Mouse (Mus musculus): ENCODE results near the gene Cdc42bpb.

Cdc42bpb gene

DNA sequence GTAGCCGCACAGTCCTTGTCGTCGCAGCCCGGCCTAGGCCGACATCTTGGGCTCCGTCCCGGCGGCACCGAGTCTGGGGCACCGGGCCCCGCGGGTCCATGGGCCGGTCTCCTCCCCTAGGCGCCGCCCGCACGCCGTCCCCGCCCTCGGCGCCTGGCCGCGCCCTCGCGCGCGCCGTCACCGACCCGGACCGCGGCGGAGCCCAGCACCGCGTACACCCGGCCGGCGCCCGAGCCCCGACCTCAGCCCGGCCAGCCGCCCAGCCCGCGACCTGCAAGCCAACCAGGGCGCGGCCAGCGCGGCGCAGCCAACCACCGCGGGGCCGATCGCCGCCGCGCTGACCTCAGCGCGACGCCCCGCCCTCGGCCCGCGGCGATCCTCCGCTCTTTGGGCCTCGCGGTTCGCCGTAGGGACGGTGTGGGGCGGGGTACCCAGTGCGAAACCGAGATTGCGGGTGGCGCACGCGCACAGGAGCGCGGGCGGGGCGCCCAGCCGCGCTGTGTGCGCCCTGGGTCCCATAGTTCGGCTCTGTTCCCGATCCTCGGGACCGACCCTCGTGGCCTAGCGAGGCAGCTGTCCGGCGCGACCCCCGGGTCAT lies at the start of gene Cdc42bpb:
Gene Cdc42bpb (minus strand): TSS at position 343 of the 598 bp plus-strand sequence.
- peak; percentile 98 for DNase-seq (ENCODE audit: low read depth, low spot score)

DNA sequence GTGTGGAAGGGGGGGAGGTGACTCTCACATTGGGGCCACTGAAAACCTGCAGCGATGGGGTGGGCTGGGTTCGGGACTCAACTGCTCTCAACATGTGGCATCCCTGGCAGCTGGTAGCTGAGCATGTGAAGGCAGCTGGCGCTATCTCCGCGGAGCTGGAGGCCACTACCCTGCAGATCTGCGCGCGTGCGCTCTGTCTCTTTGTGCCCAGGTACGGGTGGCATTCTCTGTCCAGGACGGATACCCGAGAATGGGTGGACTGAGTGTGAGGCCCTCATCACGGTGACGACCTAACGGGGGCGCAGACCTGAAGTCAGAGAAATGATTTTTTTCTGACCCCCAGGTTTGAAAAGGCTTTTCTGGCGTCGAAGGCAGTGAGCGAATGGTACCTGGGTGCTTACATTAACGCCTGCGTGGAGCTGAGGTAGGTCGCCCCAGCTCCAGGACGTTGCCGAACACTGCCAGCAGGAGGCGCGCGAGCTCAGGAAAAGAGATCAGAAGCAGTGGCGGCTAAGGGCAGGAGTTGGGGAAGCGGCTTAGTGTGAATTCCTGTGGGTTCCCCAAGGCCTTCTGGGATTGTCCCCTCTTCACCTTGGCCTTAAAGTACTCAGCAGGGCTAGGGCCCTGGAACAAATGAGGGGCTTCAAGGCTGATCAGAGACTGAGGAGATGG lies 48.4 kb upstream of the Cdc42bpb start:
- DNase-seq (ENCODE audit: low read depth, low spot score), result peak; percentile 91

DNA sequence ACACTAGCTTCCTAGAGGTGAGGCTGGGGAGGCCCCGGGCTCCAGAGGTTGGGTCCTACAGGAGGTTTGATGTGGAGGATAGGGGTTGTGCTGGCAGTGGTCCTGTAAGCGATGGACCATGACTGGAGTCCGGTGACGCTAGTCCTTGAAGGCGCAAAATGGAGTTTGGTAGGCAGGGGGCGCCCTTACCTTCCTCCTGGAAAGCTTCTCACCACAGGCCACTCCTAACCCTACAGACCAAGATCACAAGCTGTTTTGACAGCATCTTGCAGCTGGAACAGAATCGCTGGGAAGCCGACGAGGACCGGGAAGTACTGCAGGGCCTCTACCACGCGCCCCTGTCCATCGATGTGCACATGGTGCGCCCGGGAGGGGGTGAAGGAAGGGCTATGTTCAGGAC lies 47.7 kb upstream of the Cdc42bpb start:
- peak; percentile 84 for DNase-seq (ENCODE audit: low read depth, low spot score)

DNA sequence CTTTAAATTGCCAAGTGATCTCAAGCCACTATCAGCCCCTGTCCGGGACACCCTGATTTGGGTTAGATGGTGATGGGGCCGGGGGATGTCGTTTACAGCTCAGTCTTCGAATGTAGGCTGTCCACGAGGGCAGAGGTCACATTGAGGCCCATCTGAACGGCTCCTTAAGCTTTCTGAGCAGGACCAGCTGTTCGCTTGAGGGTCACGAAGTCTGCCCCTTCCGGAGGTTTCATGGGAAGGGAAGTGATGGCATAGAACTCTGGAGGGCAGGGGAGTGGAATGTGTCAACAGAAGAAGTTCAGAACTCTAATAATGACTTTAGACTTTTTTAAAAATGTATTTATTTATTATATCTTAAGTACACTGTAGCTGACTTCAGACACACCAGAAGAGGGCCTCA lies 47.0 kb upstream of the Cdc42bpb start:
- no peak for DNase-seq (ENCODE audit: low read depth, low spot score)

DNA sequence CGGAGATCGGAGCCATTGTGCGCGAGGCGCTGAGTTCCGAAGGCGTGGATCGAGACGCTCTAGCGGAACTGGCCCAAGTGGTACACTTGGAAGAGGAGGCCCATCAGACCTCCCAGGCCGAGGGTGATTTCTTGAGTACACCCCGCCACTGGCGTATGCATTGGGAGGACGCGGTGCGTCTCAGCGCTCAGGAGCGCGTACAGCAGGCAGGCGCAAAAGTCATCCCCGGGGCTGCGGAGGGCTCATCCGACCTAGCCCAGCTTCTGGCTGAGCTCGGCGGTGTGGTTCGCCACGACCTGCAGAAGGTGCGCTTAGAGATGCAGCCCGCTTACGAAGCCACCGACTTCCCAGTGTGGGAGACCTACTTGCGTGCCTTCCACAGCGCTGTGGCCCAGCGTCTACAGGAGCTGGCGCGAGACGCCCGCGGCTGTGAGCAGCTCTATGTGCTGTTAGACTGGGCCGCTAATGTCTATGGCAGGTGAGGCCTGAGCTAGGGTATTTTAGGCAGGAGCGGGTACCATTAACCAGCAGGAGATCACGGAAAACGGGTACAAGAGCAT lies 46.1 kb upstream of the Cdc42bpb start:
- no peak for DNase-seq (ENCODE audit: low read depth, low spot score)

DNA sequence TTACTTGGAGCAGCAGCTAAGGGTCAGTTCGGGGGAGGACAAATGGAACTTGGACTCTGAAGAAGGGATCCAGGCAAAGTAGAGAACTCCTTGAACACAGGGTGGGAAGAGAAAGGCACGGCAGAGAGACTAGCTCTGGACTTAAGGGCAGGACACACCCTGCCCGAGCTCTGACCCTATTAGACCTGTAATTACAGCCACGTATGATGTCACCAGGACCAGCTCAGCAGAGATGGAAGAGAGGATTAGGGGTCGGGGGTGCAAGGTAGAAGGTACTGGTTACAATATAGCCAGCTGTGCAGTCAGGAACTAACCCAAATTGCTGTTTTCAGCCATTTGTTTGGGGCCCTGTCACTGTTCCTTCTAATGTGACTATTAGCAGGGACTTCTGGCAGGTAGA lies 45.3 kb upstream of the Cdc42bpb start:
- DNase-seq (ENCODE audit: low read depth, low spot score), result no peak

DNA sequence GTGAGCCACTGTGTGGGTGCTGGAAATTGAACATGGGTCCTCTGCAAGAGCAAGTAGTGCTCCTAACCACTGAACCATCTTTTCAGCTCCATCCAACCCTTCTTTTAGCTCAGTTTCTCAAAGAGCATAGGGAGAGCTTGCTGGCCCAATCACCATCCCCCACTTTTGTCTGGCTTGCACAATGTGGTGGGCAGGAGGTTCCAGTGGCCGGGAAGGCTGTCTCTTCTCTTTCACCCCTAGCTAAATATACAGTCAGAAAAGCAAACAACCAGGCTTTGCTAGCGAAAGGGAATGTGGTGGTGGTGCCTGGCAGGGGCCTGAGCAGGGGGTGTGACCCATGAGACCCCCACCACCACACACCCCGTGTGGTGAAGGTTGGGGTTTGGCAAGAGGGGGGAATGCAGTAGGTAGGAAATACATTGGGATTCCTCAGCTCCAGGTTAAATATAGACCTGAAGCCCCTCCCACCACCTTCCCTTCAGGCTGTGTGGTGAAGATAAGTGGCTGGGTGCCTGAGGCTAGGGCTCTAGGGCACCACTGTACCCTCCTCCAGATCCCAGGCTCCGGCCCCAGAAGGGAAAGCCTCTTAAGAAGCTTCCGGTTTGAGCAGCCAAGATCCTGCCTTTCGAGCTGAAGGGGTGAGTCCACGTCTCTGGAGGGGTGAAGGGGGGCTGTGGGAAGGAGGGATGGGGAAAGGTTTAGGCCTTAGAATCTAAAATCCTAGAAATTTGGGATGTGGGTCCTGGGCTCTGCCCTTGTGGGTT lies 43.6 kb upstream of the Cdc42bpb start:
- DNase-seq (ENCODE audit: low read depth, low spot score), result no peak

DNA sequence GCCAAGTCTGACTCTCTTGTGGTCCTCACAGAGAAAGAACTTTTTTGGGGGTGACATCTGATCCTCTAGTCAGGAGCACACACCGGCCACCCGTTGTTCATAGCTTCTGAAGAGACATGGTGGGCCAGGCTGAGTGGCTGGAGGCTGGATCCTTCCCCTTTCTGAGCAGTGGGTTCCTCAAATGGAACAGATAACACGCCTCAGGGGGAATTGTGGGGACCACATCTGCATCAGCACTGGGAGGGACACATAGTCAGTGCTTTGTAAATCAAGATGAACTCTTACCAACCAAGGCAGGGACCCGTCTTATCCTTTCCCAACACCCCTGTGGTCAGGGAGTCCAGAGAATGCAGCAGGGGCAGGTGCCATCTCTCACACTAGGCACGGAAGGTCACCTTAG lies 42.4 kb upstream of the Cdc42bpb start:
- no peak for DNase-seq (ENCODE audit: low read depth, low spot score)

DNA sequence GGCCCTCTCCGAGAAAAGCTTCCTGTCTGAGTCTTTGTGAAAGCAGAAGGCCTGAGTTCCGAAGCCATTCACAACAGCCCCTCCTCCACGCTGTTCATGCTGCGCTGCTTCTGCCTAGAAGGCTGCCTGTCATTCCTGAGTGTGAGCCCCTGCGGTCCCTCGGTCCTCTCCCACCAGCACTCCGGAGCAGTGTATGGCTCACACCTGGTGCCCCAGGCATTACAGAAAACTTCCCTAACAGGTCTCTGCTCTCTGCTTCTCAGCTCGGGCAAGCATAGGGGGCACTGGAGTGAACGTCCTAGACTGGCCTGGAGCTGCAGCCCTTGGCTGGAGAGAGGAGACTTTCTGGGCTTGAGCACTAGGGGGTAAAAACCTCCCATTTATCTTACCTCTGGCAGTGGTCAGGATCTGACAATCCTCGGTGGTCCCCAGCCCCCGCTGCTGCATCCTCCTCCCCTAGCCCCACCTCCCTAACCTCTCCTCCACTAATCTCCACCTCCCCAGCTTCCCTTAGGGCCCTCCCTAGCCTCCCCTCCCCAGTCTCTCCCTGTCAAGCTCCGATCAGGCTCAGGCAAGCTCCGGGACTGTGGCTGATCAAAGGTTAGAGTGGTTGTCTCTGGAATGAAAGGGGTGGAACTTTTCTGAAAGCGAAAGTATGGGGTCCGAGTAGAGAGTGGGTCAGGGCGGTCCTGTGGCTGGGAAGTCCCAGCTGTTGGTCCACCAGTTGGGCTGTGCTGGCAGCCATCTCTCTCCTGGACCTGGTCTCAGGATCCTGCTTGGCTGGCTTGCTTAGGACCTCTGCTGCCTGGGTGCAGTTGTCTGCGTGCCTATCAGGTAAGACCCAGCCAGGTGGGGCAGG lies 39.6 kb upstream of the Cdc42bpb start, which contains the start of gene Exoc3l4:
Gene Exoc3l4 (plus strand): TSS at position 97 of the 859 bp plus-strand sequence.
- DNase-seq (ENCODE audit: low read depth, low spot score), result no peak

DNA sequence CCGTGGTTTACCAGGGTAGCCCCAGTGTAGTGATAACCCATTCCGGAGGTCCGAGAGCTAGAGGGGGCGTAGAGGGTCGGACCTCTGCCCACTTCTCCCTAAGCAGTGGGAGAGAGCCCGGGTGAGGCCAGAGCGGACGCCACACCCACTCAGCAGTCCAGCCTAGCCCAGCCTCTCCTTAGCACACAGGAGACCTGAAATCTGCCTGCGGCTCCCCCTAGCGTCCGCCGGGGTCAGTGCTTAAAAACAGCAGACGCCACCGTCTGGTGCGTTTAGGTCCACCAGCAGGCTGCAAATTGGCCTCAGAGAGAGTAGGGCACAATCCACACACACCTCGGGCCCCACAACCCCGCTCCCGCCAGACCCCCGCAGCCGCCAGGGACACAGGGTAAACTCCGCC lies 35.8 kb upstream of the Cdc42bpb start:
- peak; percentile 92 for DNase-seq (ENCODE audit: low read depth, low spot score)

DNA sequence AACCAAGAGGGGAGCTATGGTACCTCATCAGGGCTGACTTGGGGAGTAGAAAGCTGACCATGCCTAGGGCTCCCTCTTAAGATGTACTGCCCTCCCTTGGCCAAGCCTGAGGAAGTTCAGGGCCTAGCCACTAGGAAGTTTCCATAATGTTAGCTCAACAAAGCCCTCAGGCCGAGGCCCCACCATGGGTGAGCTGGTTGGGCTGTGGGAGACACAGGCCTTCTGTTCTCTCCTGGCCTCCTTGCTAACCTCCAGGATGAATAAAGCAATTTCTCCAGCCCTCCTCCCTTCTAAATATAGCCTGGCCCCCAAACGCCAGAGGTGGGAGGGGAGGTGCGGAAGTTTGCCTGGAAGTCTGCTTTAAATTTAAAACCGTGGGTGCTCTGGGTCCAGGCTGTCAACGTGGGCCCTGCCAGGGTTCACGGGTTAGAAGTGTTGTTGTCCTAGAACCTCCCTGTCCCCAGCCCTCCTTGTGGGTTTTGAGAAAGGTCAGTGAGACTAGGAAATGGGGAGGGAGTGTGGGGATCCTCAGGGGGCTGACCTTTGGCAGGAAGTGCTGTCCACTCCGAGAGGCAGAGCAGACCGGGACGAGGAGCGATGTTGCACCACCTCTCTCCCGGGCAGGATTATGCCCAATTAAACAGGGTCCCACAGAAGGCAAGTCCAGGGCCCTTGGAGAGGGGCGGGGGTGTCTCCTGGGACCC lies 35.2 kb upstream of the Cdc42bpb start:
- no peak for DNase-seq (ENCODE audit: low read depth, low spot score)

DNA sequence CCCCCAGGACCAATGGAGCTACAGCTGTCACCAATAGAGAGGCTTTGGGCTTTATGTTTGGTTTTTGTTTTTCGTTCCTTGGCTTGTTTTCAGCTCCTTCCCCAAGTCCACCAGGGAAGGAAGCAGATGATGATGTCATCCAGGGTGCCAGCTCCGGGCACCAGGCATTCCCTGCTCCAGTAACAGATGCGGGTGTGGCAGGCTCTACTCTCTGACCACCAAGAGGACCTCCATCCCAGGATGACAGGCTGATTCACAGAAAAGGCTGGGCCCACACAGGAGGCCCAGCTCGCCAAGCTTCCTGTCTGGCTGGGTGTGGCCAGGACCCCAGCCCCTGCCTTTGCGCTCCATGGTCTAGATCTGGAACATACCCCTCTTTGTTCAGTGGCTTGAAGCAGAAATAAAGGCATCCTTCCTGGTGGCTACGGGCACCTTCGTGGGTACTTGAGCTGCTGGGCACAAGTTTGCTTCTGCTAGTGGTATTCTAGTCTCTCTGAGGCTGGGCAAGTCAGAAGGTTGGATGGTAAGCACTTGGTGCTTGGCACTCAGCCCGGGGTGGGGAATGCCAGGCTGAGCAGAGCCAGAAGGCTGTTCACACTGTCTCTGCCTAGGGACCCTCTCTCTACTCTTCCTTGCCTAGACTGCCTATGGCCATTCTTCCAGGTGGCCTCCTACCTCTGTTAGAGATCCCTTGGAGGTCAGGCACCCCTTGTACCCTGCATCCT lies 34.3 kb upstream of the Cdc42bpb start:
- no peak for DNase-seq (ENCODE audit: low read depth, low spot score)

DNA sequence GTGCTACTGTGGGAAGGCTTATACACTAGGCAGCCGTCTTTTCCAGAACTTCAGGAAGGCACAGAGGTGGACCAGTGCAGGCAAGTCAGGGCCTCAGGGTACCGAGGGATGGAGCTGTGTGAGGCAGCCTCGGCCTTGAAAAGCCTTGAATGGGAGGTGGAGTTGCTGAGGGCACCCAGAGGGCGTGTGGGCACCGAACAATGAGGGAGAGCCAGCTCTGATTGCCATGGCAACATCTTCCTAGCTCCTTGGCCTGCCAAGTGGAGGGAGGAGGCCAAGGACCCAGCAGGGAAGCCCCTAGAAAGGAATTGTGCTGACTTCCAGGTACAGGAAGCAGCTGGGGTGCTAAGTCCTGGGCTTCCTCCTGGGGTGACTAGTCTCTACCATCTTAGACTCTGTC lies 32.1 kb upstream of the Cdc42bpb start:
- DNase-seq (ENCODE audit: low read depth, low spot score), result peak; percentile 57

DNA sequence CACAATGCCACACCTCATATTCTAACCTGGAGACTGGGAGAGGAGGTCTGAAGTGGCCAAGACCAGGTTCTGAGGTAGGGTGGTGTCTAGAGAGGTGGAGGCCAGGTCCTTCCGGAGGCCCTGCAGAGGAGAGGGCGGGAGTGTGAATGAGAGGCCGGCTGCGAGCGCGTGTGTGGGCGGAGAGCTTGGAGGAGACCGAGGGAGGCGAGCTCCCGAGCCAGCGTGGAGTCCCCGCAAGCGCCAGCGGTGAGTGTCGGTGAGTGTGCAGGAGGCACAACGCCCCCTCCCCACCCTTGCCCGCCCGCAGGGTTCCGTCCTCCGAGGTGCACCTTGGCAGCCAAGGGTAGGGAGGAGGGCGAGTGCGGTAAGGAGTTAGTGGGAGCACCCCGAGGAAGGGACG lies 29.1 kb upstream of the Cdc42bpb start, which contains the start of gene Lbhd2:
Gene Lbhd2 (plus strand): TSS at position 188 of the 400 bp plus-strand sequence.
- DNase-seq (ENCODE audit: low read depth, low spot score), result peak; percentile 41

DNA sequence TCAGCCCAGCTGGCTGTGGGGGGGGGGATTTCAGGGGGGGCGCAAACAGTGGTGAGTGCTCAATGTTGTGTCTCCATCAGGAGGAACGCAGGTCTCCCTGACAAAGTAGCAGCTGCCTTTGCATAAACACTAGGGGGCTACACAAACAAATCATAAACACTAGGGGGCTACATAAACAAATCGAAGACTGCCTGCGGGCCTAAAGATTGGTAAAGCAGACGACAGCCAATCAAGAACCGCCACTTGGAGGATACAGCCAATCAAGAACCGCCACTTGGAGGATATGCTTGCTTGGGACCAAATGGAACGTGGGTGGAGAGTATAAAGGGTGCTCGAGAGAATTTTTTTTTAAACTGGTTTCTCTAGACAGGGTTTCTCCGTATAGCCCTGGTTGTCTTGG lies 27.4 kb upstream of the Cdc42bpb start:
- DNase-seq (ENCODE audit: low read depth, low spot score), result no peak

DNA sequence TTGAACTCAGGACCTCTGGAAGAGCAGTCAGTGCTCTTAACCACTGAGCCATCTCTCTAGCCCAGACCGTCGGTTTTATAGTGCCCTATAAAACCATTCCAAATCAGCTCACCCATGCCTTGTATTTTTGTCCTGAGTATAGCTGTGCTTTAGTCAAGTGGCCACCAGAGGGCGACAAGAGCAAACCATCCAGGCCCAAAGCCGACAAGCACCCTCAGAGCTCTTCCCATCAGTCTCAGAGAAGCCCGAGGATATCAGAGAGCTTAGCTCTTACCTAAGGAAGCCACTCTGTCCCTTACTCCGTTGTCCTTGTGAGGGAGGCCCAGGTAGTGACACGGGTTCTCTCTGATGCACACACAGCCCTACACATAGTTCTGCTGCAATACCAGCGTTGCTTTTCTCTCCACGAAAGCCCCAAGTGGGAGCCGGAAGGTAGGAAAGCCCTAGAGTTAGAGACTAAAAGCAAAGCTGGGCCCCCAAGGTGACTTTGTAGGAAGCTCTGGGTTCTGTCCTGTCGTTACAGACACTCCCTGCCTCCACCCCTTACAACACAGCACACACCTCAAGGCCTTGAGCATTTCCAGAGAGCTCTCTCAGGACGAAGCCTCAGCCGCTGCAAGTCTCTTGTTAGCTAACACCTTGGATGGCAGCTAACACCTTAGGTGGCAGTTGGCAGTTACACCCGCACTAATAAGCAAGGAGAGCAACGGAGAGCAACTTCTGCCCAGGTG lies 24.1 kb upstream of the Cdc42bpb start:
- DNase-seq (ENCODE audit: low read depth, low spot score), result peak; percentile 90

DNA sequence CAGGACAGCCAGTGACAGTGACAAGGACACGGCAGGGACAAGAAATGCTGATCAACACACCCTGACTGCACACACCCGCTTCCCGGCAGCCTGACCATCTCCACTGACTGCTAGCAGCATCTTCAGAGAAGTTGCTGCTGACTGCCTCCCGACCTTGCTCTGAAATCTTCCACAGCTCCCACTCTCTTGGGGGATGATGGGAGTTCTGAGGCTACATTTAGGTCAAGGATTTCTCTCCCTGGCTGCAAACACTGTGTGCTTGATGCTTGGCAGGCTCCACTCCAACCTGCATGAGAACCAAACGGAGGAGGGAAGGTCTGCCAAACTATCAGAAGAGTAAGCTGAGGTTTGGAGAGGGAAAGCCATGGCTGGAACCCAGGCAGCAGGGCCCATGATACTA lies 19.5 kb upstream of the Cdc42bpb start:
- peak; percentile 46 for DNase-seq (ENCODE audit: low read depth, low spot score)

DNA sequence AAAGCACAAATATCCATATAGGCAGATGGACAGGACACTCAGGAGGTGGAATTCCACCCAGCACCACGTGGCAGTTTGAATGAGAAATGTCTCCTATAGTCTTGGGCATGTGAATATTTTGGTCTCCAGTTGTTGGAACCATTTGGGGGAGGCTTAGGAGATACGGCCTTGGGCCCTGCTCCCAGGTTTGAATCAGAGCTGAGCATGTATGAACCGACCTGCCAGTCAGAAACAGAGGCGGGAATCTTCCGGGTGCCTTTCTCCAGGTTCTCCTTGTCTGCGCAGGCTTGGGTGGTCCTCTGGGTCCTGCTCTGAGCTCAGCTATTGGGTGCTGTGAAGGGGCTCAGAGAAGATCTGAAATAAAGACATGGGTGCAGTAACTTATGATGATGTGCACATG lies 16.5 kb upstream of the Cdc42bpb start:
- no peak for DNase-seq (ENCODE audit: low read depth, low spot score)

DNA sequence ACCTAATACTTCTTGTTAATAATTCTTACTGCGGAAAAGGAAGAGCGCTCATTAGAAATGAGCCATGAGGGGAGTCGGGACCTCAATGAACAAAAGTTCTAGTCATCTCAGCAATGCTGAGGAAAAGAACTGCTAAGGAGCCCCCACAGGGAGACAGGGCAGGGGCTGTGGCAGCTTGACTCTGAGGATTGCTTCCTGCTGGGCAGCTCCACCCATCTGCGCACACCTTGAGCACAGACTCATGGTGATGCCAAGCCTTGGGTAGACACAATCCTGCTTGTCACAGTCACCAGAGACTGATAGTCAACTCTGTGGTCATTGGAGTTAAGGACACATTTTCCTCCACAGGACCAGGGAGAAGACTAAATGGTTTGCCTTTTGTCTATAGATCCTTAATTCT lies 9.6 kb upstream of the Cdc42bpb start:
- DNase-seq (ENCODE audit: low read depth, low spot score), result no peak

All from brain, adult 2 months (tissue).